Mouse (Mus musculus) forebrain, embryonic 15.5 days (tissue): Measurements from ENCODE around the gene Vhl. TPM values are rescaled to one million over a fixed set of nuclear protein-coding genes. Genes with fewer than 3 reads are reported as not detected.

Experiments
- ATAC-seq: fragments of 200-750 bp; cut with Nextera tagmentation; replicated peaks from 2 replicates; pipeline ENCODE4 v1.8.0; 2017; ENCODE audit warnings: mild to moderate bottlenecking, moderate TSS enrichment, moderate library complexity
- H3K27ac ChIP-seq: fragments of 300-500 bp; sonication (generic); replicated peaks from 2 replicates; pipeline ENCODE4 v1.5.1; 2015; ENCODE audit warnings: mild to moderate bottlenecking, inconsistent platforms
- H3K27me3 ChIP-seq: fragments of 300-500 bp; sonication (generic); 2 replicates; pipeline ENCODE4 v1.6.1; 2015; ENCODE audit warnings: inconsistent platforms
- H3K36me3 ChIP-seq: fragments of 300-500 bp; sonication (generic); 2 replicates; pipeline ENCODE4 v1.6.1; 2015; ENCODE audit warnings: mild to moderate bottlenecking, inconsistent platforms
- H3K4me1 ChIP-seq: fragments of 300-500 bp; sonication (generic); 2 replicates; pipeline ENCODE4 v1.6.1; 2015; ENCODE audit warnings: inconsistent platforms
- H3K4me2 ChIP-seq: fragments of 300-500 bp; sonication (generic); replicated peaks from 2 replicates; pipeline ENCODE4 v1.6.1; 2015; ENCODE audit warnings: mild to moderate bottlenecking, inconsistent platforms
- H3K4me3 ChIP-seq: fragments of 300-500 bp; sonication (generic); 2 replicates; pipeline ENCODE4 v1.5.1; 2015; ENCODE audit warnings: mild to moderate bottlenecking, inconsistent platforms
- H3K9ac ChIP-seq: fragments of 300-500 bp; sonication (generic); replicated peaks from 2 replicates; pipeline ENCODE4 v1.6.1; 2015; ENCODE audit warnings: mild to moderate bottlenecking, inconsistent platforms
- H3K9me3 ChIP-seq: fragments of 300-500 bp; sonication (generic); 2 replicates; pipeline ENCODE4 v1.6.1; 2016; ENCODE audit warnings: inconsistent platforms
- WGBS: fragments of 180-500 bp; shearing (Covaris S2); methylation state at CpG from one replicate; pipeline ENCODE4 v1.1.7; 2015; ENCODE audit warnings: mixed read lengths; 5-methylcytosine and 5-hydroxymethylcytosine counted together
- polyA plus RNA-seq: library from polyadenylated mRNA; unstranded; fragments of >200 nt; fragmentation: Nextera tagmentation; extraction: Ambion mirVana; gene quantifications from 2 replicates; pipeline ENCODE4 v1.2.1, GENCODE M21; 2015

Vhl gene
- 79.6 and 83.6 TPM in 2 replicates for polyA plus RNA-seq

- peak within 1 kb of the TSS; percentile 84 for H3K27ac ChIP-seq
- peaks cover 19% of the 10 kb centered on the region for H3K4me1 ChIP-seq
- H3K36me3 ChIP-seq: peaks cover 11% of the 10 kb centered on the region
- under 1% methylated on average over 72 of the region's 76 CpGs for WGBS
- peak within 1 kb of the TSS; percentile 84 for H3K9ac ChIP-seq
- H3K27me3 ChIP-seq: no peaks in the 10 kb centered on the region
- no peaks in the 10 kb centered on the region for H3K9me3 ChIP-seq
- H3K4me3 ChIP-seq: peak within 1 kb of the TSS; percentile 86
- peak; percentile 85 for ATAC-seq
- peak within 1 kb of the TSS; percentile 57 for H3K4me2 ChIP-seq
These were observed at the start of gene Vhl for GRCm38 (mm10) chr6:113623941-113624751. Vhl (plus strand) TSS chr6:113623959.

GRCm38 (mm10) chr6:113576044-113576443, 47.7 kb upstream of the Vhl start:
- H3K27ac ChIP-seq: no peak overlapping the region
- H3K9ac ChIP-seq: no peak overlapping the region
- no peaks in the 10 kb centered on the region for H3K9me3 ChIP-seq
- peaks cover 3% of the 10 kb centered on the region; the same call in 1 of the 2 replicates for H3K36me3 ChIP-seq
- no peak for ATAC-seq
- no peaks in the 10 kb centered on the region for H3K4me1 ChIP-seq
- 95% methylated on average over 6 of the region's 6 CpGs for whole genome bisulfite sequencing
- no peak overlapping the region for H3K4me3 ChIP-seq
- H3K27me3 ChIP-seq: no peaks in the 10 kb centered on the region
- no peak overlapping the region for H3K4me2 ChIP-seq

GRCm38 (mm10) chr6:113579306-113579705, 44.5 kb upstream of the Vhl start:
- ATAC-seq: no peak

GRCm38 (mm10) chr6:113583023-113583422, 40.7 kb upstream of the Vhl start:
- Histone ChIP-seq H3K36me3 (no peaks in the 10 kb centered on the region), H3K9me3 (no peaks in the 10 kb centered on the region), H3K9ac (no peak overlapping the region), H3K27me3 (no peaks in the 10 kb centered on the region), H3K4me2 (no peak overlapping the region), H3K27ac (no peak overlapping the region), H3K4me3 (no peak overlapping the region), H3K4me1 (no peaks in the 10 kb centered on the region)
- WGBS: 94% methylated on average over 4 of the region's 4 CpGs
- no peak for ATAC-seq

More at GRCm38 (mm10) chr6:113579306-113579705, 44.5 kb upstream of the Vhl start:
- H3K27ac ChIP-seq: no peak overlapping the region
- H3K9me3 ChIP-seq: no peaks in the 10 kb centered on the region
- 96% methylated on average over 3 of the region's 3 CpGs for WGBS
- no peak overlapping the region for H3K4me3 ChIP-seq
- peaks cover 3% of the 10 kb centered on the region; the same call in 1 of the 2 replicates for H3K36me3 ChIP-seq
- H3K4me2 ChIP-seq: no peak overlapping the region
- H3K27me3 ChIP-seq: no peaks in the 10 kb centered on the region
- no peaks in the 10 kb centered on the region for H3K4me1 ChIP-seq
- no peak overlapping the region for H3K9ac ChIP-seq

- ATAC-seq: no peak
- Histone ChIP-seq H3K4me1 (no peaks in the 10 kb centered on the region), H3K4me3 (no peak overlapping the region), H3K9me3 (no peaks in the 10 kb centered on the region), H3K27ac (no peak overlapping the region), H3K36me3 (no peaks in the 10 kb centered on the region), H3K27me3 (no peaks in the 10 kb centered on the region), H3K4me2 (no peak overlapping the region), H3K9ac (no peak overlapping the region)
- WGBS: 88% methylated on average over 5 of the region's 5 CpGs
These were observed 38.7 kb upstream of the Vhl start for GRCm38 (mm10) chr6:113585065-113585464.

GRCm38 (mm10) chr6:113586466-113587183, 37.1 kb upstream of the Vhl start:
- 72% methylated on average over 5 of the region's 5 CpGs for WGBS
- no peak overlapping the region for H3K9ac ChIP-seq
- ATAC-seq: no peak
- no peak overlapping the region for H3K4me2 ChIP-seq
- H3K36me3 ChIP-seq: no peaks in the 10 kb centered on the region
- H3K4me1 ChIP-seq: no peaks in the 10 kb centered on the region
- H3K27ac ChIP-seq: no peak overlapping the region
- H3K27me3 ChIP-seq: no peaks in the 10 kb centered on the region
- H3K9me3 ChIP-seq: no peaks in the 10 kb centered on the region
- H3K4me3 ChIP-seq: no peak overlapping the region

- Histone ChIP-seq H3K9me3 (no peaks in the 10 kb centered on the region), H3K27me3 (no peaks in the 10 kb centered on the region), H3K4me2 (no peak overlapping the region), H3K4me3 (no peak overlapping the region), H3K9ac (no peak overlapping the region), H3K36me3 (no peaks in the 10 kb centered on the region), H3K4me1 (no peaks in the 10 kb centered on the region), H3K27ac (no peak overlapping the region)
- 93% methylated on average over 2 of the region's 2 CpGs for WGBS
- no peak for ATAC-seq
These were observed 31.1 kb upstream of the Vhl start for GRCm38 (mm10) chr6:113592637-113593036.

GRCm38 (mm10) chr6:113597945-113598344, 25.8 kb upstream of the Vhl start:
- Histone ChIP-seq H3K9ac (no peak overlapping the region), H3K27me3 (no peaks in the 10 kb centered on the region), H3K27ac (no peak overlapping the region), H3K9me3 (no peaks in the 10 kb centered on the region), H3K36me3 (no peaks in the 10 kb centered on the region), H3K4me3 (no peak overlapping the region), H3K4me1 (no peaks in the 10 kb centered on the region), H3K4me2 (no peak overlapping the region)
- no peak for ATAC-seq
- 89% methylated on average over 4 of the region's 4 CpGs for WGBS

GRCm38 (mm10) chr6:113599833-113600232, 23.9 kb upstream of the Vhl start:
- Histone ChIP-seq H3K4me3 (no peak overlapping the region), H3K4me2 (no peak overlapping the region), H3K9ac (no peak overlapping the region), H3K27me3 (no peaks in the 10 kb centered on the region), H3K9me3 (no peaks in the 10 kb centered on the region), H3K4me1 (no peaks in the 10 kb centered on the region; the same call in 1 of the 2 replicates), H3K27ac (no peak overlapping the region), H3K36me3 (no peaks in the 10 kb centered on the region)
- WGBS: 73% methylated on average over 5 of the region's 5 CpGs
- ATAC-seq: no peak

GRCm38 (mm10) chr6:113600543-113601139, 23.1 kb upstream of the Vhl start, which contains the start of gene Fancd2os:
Fancd2os (minus strand) TSS chr6:113600715.
- H3K9ac ChIP-seq: no peak within 1 kb of the TSS
- no peaks in the 10 kb centered on the region for H3K36me3 ChIP-seq
- WGBS: 32% methylated on average over 23 of the region's 23 CpGs
- H3K4me2 ChIP-seq: no peak within 1 kb of the TSS
- no peak for ATAC-seq
- no peaks in the 10 kb centered on the region for H3K27me3 ChIP-seq
- H3K4me1 ChIP-seq: peaks cover 6% of the 10 kb centered on the region
- no peak within 1 kb of the TSS for H3K4me3 ChIP-seq
- no peaks in the 10 kb centered on the region for H3K9me3 ChIP-seq
- no peak within 1 kb of the TSS for H3K27ac ChIP-seq

- no peak overlapping the region for H3K27ac ChIP-seq
- peaks cover 19% of the 10 kb centered on the region for H3K4me1 ChIP-seq
- no peak overlapping the region for H3K4me2 ChIP-seq
- WGBS: 89% methylated on average over 6 of the region's 6 CpGs
- H3K36me3 ChIP-seq: no peaks in the 10 kb centered on the region
- no peak overlapping the region for H3K9ac ChIP-seq
- no peaks in the 10 kb centered on the region for H3K9me3 ChIP-seq
- no peak overlapping the region for H3K4me3 ChIP-seq
- no peak for ATAC-seq
- H3K27me3 ChIP-seq: no peaks in the 10 kb centered on the region
These were observed 20.9 kb upstream of the Vhl start for GRCm38 (mm10) chr6:113602821-113603220.

GRCm38 (mm10) chr6:113603993-113604392, 19.8 kb upstream of the Vhl start:
- WGBS: 51% methylated on average over 12 of the region's 12 CpGs
- no peak for ATAC-seq
- H3K27me3 ChIP-seq: no peaks in the 10 kb centered on the region
- H3K27ac ChIP-seq: peak overlapping the region; percentile 75; the same call in 1 of the 2 replicates
- H3K4me3 ChIP-seq: peak overlapping the region; percentile 96
- H3K4me1 ChIP-seq: peaks cover 22% of the 10 kb centered on the region
- H3K36me3 ChIP-seq: no peaks in the 10 kb centered on the region
- H3K9me3 ChIP-seq: no peaks in the 10 kb centered on the region
- H3K4me2 ChIP-seq: peak overlapping the region; percentile 52
- H3K9ac ChIP-seq: peak overlapping the region; percentile 87
